Mouse (Mus musculus) small intestine, adult 2 months (tissue): ENCODE data around the gene Fam163b.

ENCODE experiments used
- CTCF ChIP-seq: fragments of 200-500 bp; IDR thresholded peaks from 2 replicates; pipeline ENCODE4 v1.5.1; 2012; ENCODE audit warnings: low read depth, mild to moderate bottlenecking, control low read depth, inconsistent platforms, low read length, moderate library complexity, mixed read lengths; ENCODE audit not compliant: insufficient replicate concordance, insufficient read length; ENCODE audit errors: extremely low read depth
- POLR2A ChIP-seq: fragments of 200-500 bp; IDR thresholded peaks from 2 replicates; pipeline ENCODE4 v1.6.1; 2012; ENCODE audit warnings: low read depth, mild to moderate bottlenecking, control low read depth, inconsistent platforms, low read length, moderate library complexity

GRCm38 (mm10) chr2:27097776-27098175 lies 44.5 kb downstream of the Fam163b start:
- no peak for TF ChIP-seq POLR2A
- no peak for TF ChIP-seq CTCF
